Mouse (Mus musculus) heart, postnatal 14 days (tissue): ENCODE results near the gene Rnf214. TPM values are rescaled to one million over a fixed set of nuclear protein-coding genes. Genes with fewer than 3 reads are reported as not detected.

Experiments
- DNase-seq, 2 experiments: peaks; one replicate each; pipeline ENCODE4 v3.0.0; 2021 to 2022
- intact Hi-C: fragments of 180-260 bp; cut with DNase I; formaldehyde crosslinking; loops from one replicate; pipeline ENCODE4 v1.15.1; 2025
- total RNA-seq, 2 experiments: library from RNA; stranded (reverse); gene quantifications; 2 replicates each; pipeline ENCODE4 v1.2.3; 2021

Rnf214 gene
- total RNA-seq, 2 experiments from 2014 or later = 27.9 to 28.3 TPM

GRCm38 (mm10) chr9:45938952-45939637, 32.4 kb upstream of the Rnf214 start:
- DNase-seq = no peak
- intact Hi-C loops = no loop called here

GRCm38 (mm10) chr9:45938088-45938487, 31.4 kb upstream of the Rnf214 start:
- DNase-seq = peak; percentile 40 to 49
- intact Hi-C loops = no loop called here

- peak; percentile 68 to 80 for DNase-seq
- intact Hi-C loops = loop anchor here (1.0 kb wide), 1 partner anchor 26 kb away; no protein-coding TSS in a partner anchor
These were observed 30.2 kb upstream of the Rnf214 start for GRCm38 (mm10) chr9:45936883-45937282.

- peak; percentile 43 to 44 for DNase-seq
- intact Hi-C loops = no loop called here
These were observed 29.0 kb upstream of the Rnf214 start, which contains the start of gene Tagln for GRCm38 (mm10) chr9:45935628-45936210. Tagln (minus strand) TSS chr9:45936058.

- intact Hi-C loops = no loop called here
- no peak for DNase-seq
These were observed 26.1 kb upstream of the Rnf214 start for GRCm38 (mm10) chr9:45932571-45933415.

GRCm38 (mm10) chr9:45931958-45932357, 25.2 kb upstream of the Rnf214 start:
- no peak for DNase-seq
- intact Hi-C loops = no loop called here

GRCm38 (mm10) chr9:45929285-45929684, 22.6 kb upstream of the Rnf214 start:
- intact Hi-C loops = no loop called here
- no peak for DNase-seq

GRCm38 (mm10) chr9:45919895-45920294, 13.2 kb upstream of the Rnf214 start:
- DNase-seq = no peak
- intact Hi-C loops = loop anchor here (10.0 kb wide), 1 partner anchor 275 kb away; no protein-coding TSS in a partner anchor

- peak; percentile 59 to 65 for DNase-seq
- intact Hi-C loops = loop anchor here (10.0 kb wide), 1 partner anchor 278 kb away; no protein-coding TSS in a partner anchor
These were observed 10.6 kb upstream of the Rnf214 start for GRCm38 (mm10) chr9:45917041-45917934.

- intact Hi-C loops = loop anchor here (10.0 kb wide), 1 partner anchor 279 kb away; no protein-coding TSS in a partner anchor
- no peak for DNase-seq
These were observed 8.9 kb upstream of the Rnf214 start for GRCm38 (mm10) chr9:45915659-45916058.

GRCm38 (mm10) chr9:45911673-45912072, 5.0 kb upstream of the Rnf214 start:
- DNase-seq = peak; percentile 60 to 77
- intact Hi-C loops = loop anchor here (1.0 to 10.0 kb wide), 3 partner anchors 26 to 283 kb away; no protein-coding TSS in a partner anchor

- DNase-seq = no peak
These were observed 4.3 kb upstream of the Rnf214 start for GRCm38 (mm10) chr9:45910995-45911394.

GRCm38 (mm10) chr9:45907078-45907428, 342 bp upstream of the Rnf214 start:
- no peak for DNase-seq
- intact Hi-C loops = loop anchor here (5.0 kb wide), 1 partner anchor 365 kb away; the partner anchor contains the start of gene Zpr1

More at GRCm38 (mm10) chr9:45910995-45911394, 4.3 kb upstream of the Rnf214 start:
- intact Hi-C loops = loop anchor here (1.0 to 10.0 kb wide), 3 partner anchors 26 to 284 kb away; no protein-coding TSS in a partner anchor

GRCm38 (mm10) chr9:45905811-45906237, 887 bp downstream of the Rnf214 start:
- intact Hi-C loops = loop anchor here (5.0 kb wide), 1 partner anchor 366 kb away; the partner anchor contains the start of gene Zpr1
- peak in 1 of 2 experiments; percentile 44 for DNase-seq

GRCm38 (mm10) chr9:45905196-45905595, 1.5 kb downstream of the Rnf214 start:
- no peak for DNase-seq
- intact Hi-C loops = loop anchor here (5.0 kb wide), 1 partner anchor 367 kb away; the partner anchor contains the start of gene Zpr1

- DNase-seq = no peak
These were observed 13.0 kb downstream of the Rnf214 start for GRCm38 (mm10) chr9:45893681-45894080.

GRCm38 (mm10) chr9:45877928-45878327, 28.8 kb downstream of the Rnf214 start:
- intact Hi-C loops = loop anchor here (5.0 to 10.0 kb wide), 2 partner anchors 41 to 463 kb away; partner anchors contain the start of gene Bace1
- DNase-seq = peak; percentile 41 to 69

More at GRCm38 (mm10) chr9:45893681-45894080, 13.0 kb downstream of the Rnf214 start:
- intact Hi-C loops = no loop called here

GRCm38 (mm10) chr9:45870265-45870664, 36.4 kb downstream of the Rnf214 start:
- intact Hi-C loops = loop anchor here (10.0 kb wide), 1 partner anchor 455 kb away; no protein-coding TSS in a partner anchor
- DNase-seq = no peak

GRCm38 (mm10) chr9:45869181-45869580, 37.5 kb downstream of the Rnf214 start:
- intact Hi-C loops = no loop called here
- no peak for DNase-seq
